Mouse (Mus musculus): ENCODE results near the gene Mif. TPM values are rescaled to one million over a fixed set of nuclear protein-coding genes. Genes with fewer than 3 reads are reported as not detected.
"Not testable (repeated sequence)": the region's sequence is repeated elsewhere in the genome, so short reads cannot be mapped to it uniquely, and the experiment has no call there.

Gene Mif
- total and polyA plus RNA-seq, 3 experiments: 554 to 5,707 (median 1,557) TPM

- DNase-seq (ENCODE audit: low spot score): no peak
- no peak for TF ChIP-seq CTCF (IDR thresholded peaks at IDR 0.05; ENCODE audit: low read depth, low read length)
- no peak for TF ChIP-seq GATA2 (IDR thresholded peaks at IDR 0.05; ENCODE audit: borderline replicate concordance, low read depth, low read length)
- no peak for TF ChIP-seq TAL1 (conservative IDR thresholded peaks at IDR 0.05; ENCODE audit: low read depth, low read length)
- Histone ChIP-seq H3K4me1 (ENCODE audit: insufficient read depth, low read depth, low read length) (peaks cover 6% of the 10 kb centered on the region; the same call in 1 of the 2 replicates), H3K9me3 (replicated peaks) (no peaks in the 10 kb centered on the region), H3K27me3 (ENCODE audit: insufficient read depth, low read length) (peaks cover 28% of the 10 kb centered on the region), H3K36me3 (replicated peaks) (no peaks in the 10 kb centered on the region), H3K4me3 (ENCODE audit: low read depth, low read length) (no peak overlapping the region)
- ATAC-seq (ENCODE audit: extremely low read depth, insufficient number of reproducible peaks, low FRiP score, poor library complexity, severe bottlenecking): no peak
Observed at GRCm38 (mm10) chr10:75845306-75845930, 14.6 kb downstream of the Mif start.

GRCm38 (mm10) chr10:75844800-75845199, 15.2 kb downstream of the Mif start:
- Histone ChIP-seq H3K4me1 (ENCODE audit: insufficient read depth, low read depth, low read length) (peaks cover 6% of the 10 kb centered on the region; the same call in 1 of the 2 replicates), H3K36me3 (replicated peaks) (no peaks in the 10 kb centered on the region), H3K9me3 (replicated peaks) (no peaks in the 10 kb centered on the region), H3K4me3 (ENCODE audit: low read depth, low read length) (no peak overlapping the region), H3K27me3 (ENCODE audit: insufficient read depth, low read length) (peaks cover 28% of the 10 kb centered on the region)
- TF ChIP-seq GATA1 (IDR thresholded peaks at IDR 0.05; ENCODE audit: borderline replicate concordance, low read length): no peak
- TF ChIP-seq GATA2 (IDR thresholded peaks at IDR 0.05; ENCODE audit: borderline replicate concordance, low read depth, low read length): no peak
- no peak for TF ChIP-seq CTCF (IDR thresholded peaks at IDR 0.05; ENCODE audit: low read depth, low read length)
- no peak for TF ChIP-seq TAL1 (conservative IDR thresholded peaks at IDR 0.05; ENCODE audit: low read depth, low read length)
- no peak for TF ChIP-seq POLR2AphosphoS5 (IDR thresholded peaks at IDR 0.05; ENCODE audit: insufficient replicate concordance, low read depth, low read length)
- ATAC-seq (ENCODE audit: extremely low read depth, insufficient number of reproducible peaks, low FRiP score, poor library complexity, severe bottlenecking): no peak
- no peak for DNase-seq (ENCODE audit: low spot score)

GRCm38 (mm10) chr10:75843898-75844297, 16.1 kb downstream of the Mif start:
- not testable (repeated sequence) for H3K4me3 ChIP-seq (ENCODE audit: low read depth, low read length); H3K9me3 ChIP-seq (replicated peaks); ATAC-seq (ENCODE audit: extremely low read depth, insufficient number of reproducible peaks, low FRiP score, poor library complexity, severe bottlenecking); DNase-seq (ENCODE audit: low spot score); H3K4me1 ChIP-seq (ENCODE audit: insufficient read depth, low read depth, low read length); H3K36me3 ChIP-seq (replicated peaks)
- H3K27me3 ChIP-seq (ENCODE audit: insufficient read depth, low read length): peaks cover 32% of the 10 kb centered on the region

GRCm38 (mm10) chr10:75839092-75839491, 20.9 kb downstream of the Mif start:
- ATAC-seq (ENCODE audit: extremely low read depth, insufficient number of reproducible peaks, low FRiP score, poor library complexity, severe bottlenecking): no peak
- H3K27me3 ChIP-seq (ENCODE audit: insufficient read depth, low read length): peaks cover 23% of the 10 kb centered on the region
- no peak for DNase-seq (ENCODE audit: low spot score)
- H3K9me3 ChIP-seq (replicated peaks): no peaks in the 10 kb centered on the region
- no peak overlapping the region for H3K4me3 ChIP-seq (ENCODE audit: low read depth, low read length)
- no peaks in the 10 kb centered on the region for H3K36me3 ChIP-seq (replicated peaks)
- peaks cover 37% of the 10 kb centered on the region for H3K4me1 ChIP-seq (ENCODE audit: insufficient read depth, low read depth, low read length)
- no peak for TF ChIP-seq TAL1 (conservative IDR thresholded peaks at IDR 0.05; ENCODE audit: low read depth, low read length)
- TF ChIP-seq CTCF (IDR thresholded peaks at IDR 0.05; ENCODE audit: low read depth, low read length): no peak

- H3K4me3 ChIP-seq (ENCODE audit: low read depth, low read length): peak within 1 kb of the TSS; percentile 68
- peaks cover 14% of the 10 kb centered on the region; the same call in 1 of the 2 replicates for H3K27me3 ChIP-seq (ENCODE audit: insufficient read depth, low read length)
- H3K4me1 ChIP-seq (ENCODE audit: insufficient read depth, low read depth, low read length): peaks cover 51% of the 10 kb centered on the region
- H3K36me3 ChIP-seq (replicated peaks): peaks cover 4% of the 10 kb centered on the region
- no peak for TF ChIP-seq CTCF (IDR thresholded peaks at IDR 0.05; ENCODE audit: low read depth, low read length)
- TF ChIP-seq POLR2AphosphoS5 (IDR thresholded peaks at IDR 0.05; ENCODE audit: insufficient replicate concordance, low read depth, low read length): no peak
- TF ChIP-seq GATA1 (IDR thresholded peaks at IDR 0.05; ENCODE audit: borderline replicate concordance, low read length): no peak
- no peak for TF ChIP-seq TAL1 (conservative IDR thresholded peaks at IDR 0.05; ENCODE audit: low read depth, low read length)
- TF ChIP-seq GATA2 (IDR thresholded peaks at IDR 0.05; ENCODE audit: borderline replicate concordance, low read depth, low read length): no peak
- DNase-seq (ENCODE audit: low spot score) (peak; percentile 64), ATAC-seq (ENCODE audit: extremely low read depth, insufficient number of reproducible peaks, low FRiP score, poor library complexity, severe bottlenecking) (peak; percentile 75)
- H3K9me3 ChIP-seq (replicated peaks): no peaks in the 10 kb centered on the region
Observed at GRCm38 (mm10) chr10:75837248-75837759, 22.7 kb downstream of the Mif start, which contains the start of gene Gstt2. Gene Gstt2, minus strand, starts transcription at chr10:75837424.

GRCm38 (mm10) chr10:75835761-75836531, 24.1 kb downstream of the Mif start:
- peaks cover 12% of the 10 kb centered on the region; the same call in 1 of the 2 replicates for H3K27me3 ChIP-seq (ENCODE audit: insufficient read depth, low read length)
- no peak for TF ChIP-seq TAL1 (conservative IDR thresholded peaks at IDR 0.05; ENCODE audit: low read depth, low read length)
- TF ChIP-seq CTCF (IDR thresholded peaks at IDR 0.05; ENCODE audit: low read depth, low read length): no peak
- no peak for TF ChIP-seq POLR2AphosphoS5 (IDR thresholded peaks at IDR 0.05; ENCODE audit: insufficient replicate concordance, low read depth, low read length)
- TF ChIP-seq GATA1 (IDR thresholded peaks at IDR 0.05; ENCODE audit: borderline replicate concordance, low read length): no peak
- no peak for TF ChIP-seq GATA2 (IDR thresholded peaks at IDR 0.05; ENCODE audit: borderline replicate concordance, low read depth, low read length)
- ATAC-seq (ENCODE audit: extremely low read depth, insufficient number of reproducible peaks, low FRiP score, poor library complexity, severe bottlenecking) (no peak), DNase-seq (ENCODE audit: low spot score) (no peak)
- H3K36me3 ChIP-seq (replicated peaks): peaks cover 10% of the 10 kb centered on the region
- peaks cover 56% of the 10 kb centered on the region for H3K4me1 ChIP-seq (ENCODE audit: insufficient read depth, low read depth, low read length)
- H3K4me3 ChIP-seq (ENCODE audit: low read depth, low read length): peak overlapping the region; percentile 74; the same call in 1 of the 2 replicates
- H3K9me3 ChIP-seq (replicated peaks): no peaks in the 10 kb centered on the region
